Mouse (Mus musculus) cerebellum, adult 2 months (tissue): ENCODE measurements around the gene Slit1. TPM values are rescaled to one million over a fixed set of nuclear protein-coding genes. Genes with fewer than 3 reads are reported as not detected.

Source experiments
- DNase-seq, 2 experiments: peaks; one replicate each; pipeline ENCODE4 v3.0.0; 2021
- H3K27ac ChIP-seq: fragments of 200-500 bp; 2 replicates; pipeline ENCODE4 v1.5.1; 2012; ENCODE audit warnings: low read length, control low read depth, inconsistent platforms; ENCODE audit not compliant: insufficient read depth
- H3K27me3 ChIP-seq: fragments of 200-500 bp; 2 replicates; pipeline ENCODE4 v1.6.1; 2012; ENCODE audit warnings: inconsistent platforms, mild to moderate bottlenecking, low read length, moderate library complexity; ENCODE audit not compliant: control insufficient read depth, insufficient read depth
- H3K4me1 ChIP-seq: fragments of 200-500 bp; 2 replicates; pipeline ENCODE4 v1.6.1; 2011; ENCODE audit warnings: low read length; ENCODE audit not compliant: control insufficient read depth, insufficient read depth
- H3K4me3 ChIP-seq: fragments of 200-500 bp; replicated peaks from 2 replicates; pipeline ENCODE3; 2011; ENCODE audit warnings: mild to moderate bottlenecking, low read depth, low read length, control low read depth; ENCODE audit not compliant: insufficient read depth
- CTCF ChIP-seq: fragments of 200-500 bp; IDR thresholded peaks from 2 replicates; pipeline ENCODE4 v1.5.1; 2011; ENCODE audit warnings: low read depth, mild to moderate bottlenecking, control low read depth, low read length, moderate library complexity, borderline replicate concordance; ENCODE audit not compliant: insufficient read depth
- POLR2A ChIP-seq: fragments of 200-500 bp; IDR thresholded peaks from 2 replicates; pipeline ENCODE4 v1.6.1; 2011; ENCODE audit warnings: low read length, control low read depth, borderline replicate concordance; ENCODE audit not compliant: insufficient read depth
- WGBS: fragments of 180-500 bp; shearing (Covaris S2); methylation state at CpG from one replicate; pipeline ENCODE4 v1.1.7; 2018; 5-methylcytosine and 5-hydroxymethylcytosine counted together
- polyA plus RNA-seq: library from polyadenylated mRNA; depleted of rRNA; stranded (reverse); fragments of >200 nt; gene quantifications from 2 replicates; pipeline ENCODE4 v1.2.3, GENCODE M21; 2012

Slit1 gene
- polyA plus RNA-seq, 1 experiment = 4.9 TPM

GRCm38 (mm10) chr19:41655970-41656369, 87.5 kb downstream of the Slit1 start:
- Histone ChIP-seq H3K4me1 (no peaks in the 10 kb centered on the region), H3K27me3 (no peaks in the 10 kb centered on the region; the same call in none of the 2 replicates), H3K27ac (no peak overlapping the region), H3K4me3 (no peak overlapping the region)
- TF ChIP-seq POLR2A (no peak), CTCF (peak; percentile 89)
- peak; percentile 26 to 61 for DNase-seq
- WGBS = 9% methylated on average over 9 of the region's 9 CpGs

GRCm38 (mm10) chr19:41655089-41655783, 88.2 kb downstream of the Slit1 start:
- no peaks in the 10 kb centered on the region for H3K4me1 ChIP-seq
- TF ChIP-seq CTCF (no peak), POLR2A (no peak)
- H3K27me3 ChIP-seq = no peaks in the 10 kb centered on the region; the same call in none of the 2 replicates
- DNase-seq = no peak
- no peak overlapping the region for H3K27ac ChIP-seq
- 44% methylated on average over 6 of the region's 6 CpGs for WGBS
- no peak overlapping the region for H3K4me3 ChIP-seq

GRCm38 (mm10) chr19:41651967-41652366, 91.5 kb downstream of the Slit1 start:
- WGBS = 7% methylated on average over 10 of the region's 10 CpGs
- H3K4me3 ChIP-seq = no peak overlapping the region
- no peak for TF ChIP-seq CTCF
- TF ChIP-seq POLR2A = no peak
- H3K27me3 ChIP-seq = no peaks in the 10 kb centered on the region; the same call in none of the 2 replicates
- peak; percentile 11 to 16 for DNase-seq
- no peak overlapping the region for H3K27ac ChIP-seq
- no peaks in the 10 kb centered on the region for H3K4me1 ChIP-seq

- H3K4me3 ChIP-seq = no peak overlapping the region
- no peaks in the 10 kb centered on the region; the same call in none of the 2 replicates for H3K27me3 ChIP-seq
- no peak overlapping the region for H3K27ac ChIP-seq
- 50% methylated on average over 10 of the region's 10 CpGs for WGBS
- DNase-seq = no peak
- no peak for TF ChIP-seq CTCF
- TF ChIP-seq POLR2A = no peak
- no peaks in the 10 kb centered on the region for H3K4me1 ChIP-seq
These were observed 94.1 kb downstream of the Slit1 start for GRCm38 (mm10) chr19:41649394-41649793.

GRCm38 (mm10) chr19:41646947-41647631, 96.4 kb downstream of the Slit1 start:
- H3K27ac ChIP-seq = no peak overlapping the region
- no peak overlapping the region for H3K4me3 ChIP-seq
- H3K27me3 ChIP-seq = no peaks in the 10 kb centered on the region
- DNase-seq = peak; percentile 51 to 65
- H3K4me1 ChIP-seq = no peaks in the 10 kb centered on the region
- TF ChIP-seq POLR2A (no peak), CTCF (peak; percentile 75)
- 36% methylated on average over 16 of the region's 16 CpGs for WGBS

GRCm38 (mm10) chr19:41643010-41643409, 100.5 kb downstream of the Slit1 start:
- no peaks in the 10 kb centered on the region for H3K27me3 ChIP-seq
- 35% methylated on average over 11 of the region's 11 CpGs for WGBS
- no peak for DNase-seq
- H3K27ac ChIP-seq = no peak overlapping the region
- no peak overlapping the region for H3K4me3 ChIP-seq
- TF ChIP-seq POLR2A (no peak), CTCF (no peak)
- no peaks in the 10 kb centered on the region for H3K4me1 ChIP-seq

GRCm38 (mm10) chr19:41634999-41635398, 108.5 kb downstream of the Slit1 start:
- TF ChIP-seq CTCF (no peak), POLR2A (no peak)
- no peak overlapping the region for H3K4me3 ChIP-seq
- no peaks in the 10 kb centered on the region for H3K27me3 ChIP-seq
- DNase-seq = no peak
- 19% methylated on average over 6 of the region's 6 CpGs for WGBS
- H3K4me1 ChIP-seq = peaks cover 15% of the 10 kb centered on the region
- no peak overlapping the region for H3K27ac ChIP-seq

GRCm38 (mm10) chr19:41634099-41634498, 109.4 kb downstream of the Slit1 start:
- Histone ChIP-seq H3K27ac (no peak overlapping the region), H3K27me3 (no peaks in the 10 kb centered on the region), H3K4me3 (no peak overlapping the region), H3K4me1 (peaks cover 15% of the 10 kb centered on the region)
- TF ChIP-seq POLR2A (no peak), CTCF (no peak)
- peak in 1 of 2 experiments; percentile 31 for DNase-seq
- 21% methylated on average over 10 of the region's 10 CpGs for WGBS
